Mouse (Mus musculus) cerebellum, adult 18-20 months (tissue): ENCODE measurements around the gene Zfp770.
"Not testable (repeated sequence)": the region's sequence is repeated elsewhere in the genome, so short reads cannot be mapped to it uniquely, and the experiment has no call there.

ENCODE experiments used
- DNase-seq, 2 experiments: peaks; one replicate each; pipeline ENCODE4 v3.0.0; 2021

Zfp770 gene

DNA sequence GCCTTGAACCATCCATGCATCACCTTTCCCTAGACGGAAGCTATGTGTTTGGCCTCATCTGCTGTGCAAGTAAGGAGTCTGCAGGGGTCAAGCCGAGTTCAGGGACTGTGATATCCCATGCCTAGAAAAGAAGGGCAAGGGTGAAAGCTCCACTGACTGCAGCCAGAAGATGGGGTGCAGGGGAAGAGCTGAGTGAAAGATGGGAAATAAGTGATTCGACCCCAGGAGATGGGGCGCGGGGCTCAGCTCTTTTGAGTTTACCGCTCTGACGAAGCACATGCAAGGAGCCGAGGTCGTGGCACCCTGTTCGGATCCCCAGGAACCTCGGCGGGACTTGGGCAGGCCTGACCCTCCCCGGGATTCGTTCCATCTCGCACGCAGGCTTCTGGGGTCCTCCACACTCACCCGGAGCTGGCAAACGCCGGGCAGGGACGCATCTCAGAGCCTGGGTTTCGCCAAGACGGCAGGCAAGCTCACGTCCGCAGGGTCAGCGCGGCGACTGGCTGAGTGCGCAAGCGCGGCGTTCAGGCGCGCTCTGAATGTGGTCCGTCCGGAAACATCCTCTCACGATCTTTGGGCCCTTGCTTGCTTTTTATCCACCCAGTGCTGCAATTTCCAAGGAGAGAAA is at the start of gene Zfp770:
Zfp770 (minus strand) TSS at position 538 of the 628 bp plus-strand sequence.
- DNase-seq = peak; percentile 70 to 89

DNA sequence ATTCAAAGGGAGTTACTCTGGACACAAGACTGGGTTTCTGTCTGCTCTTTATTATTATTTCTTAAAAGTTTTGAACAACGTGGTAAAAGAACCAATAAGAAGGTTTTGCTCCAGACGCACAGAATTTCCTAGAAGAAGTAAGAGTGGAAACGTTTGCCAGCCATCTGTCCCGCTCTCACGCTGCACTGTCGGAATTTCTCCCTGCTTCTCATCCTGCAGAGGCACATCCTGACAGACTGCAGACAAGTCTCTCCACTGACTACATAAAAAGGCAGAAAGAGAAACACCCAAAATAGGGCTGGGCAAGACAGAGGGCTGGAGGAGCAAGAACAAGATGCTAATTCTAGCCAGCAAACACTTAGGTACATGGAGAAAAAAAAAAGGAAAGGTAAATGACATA is 48.2 kb upstream of the Zfp770 start:
- DNase-seq = no peak

DNA sequence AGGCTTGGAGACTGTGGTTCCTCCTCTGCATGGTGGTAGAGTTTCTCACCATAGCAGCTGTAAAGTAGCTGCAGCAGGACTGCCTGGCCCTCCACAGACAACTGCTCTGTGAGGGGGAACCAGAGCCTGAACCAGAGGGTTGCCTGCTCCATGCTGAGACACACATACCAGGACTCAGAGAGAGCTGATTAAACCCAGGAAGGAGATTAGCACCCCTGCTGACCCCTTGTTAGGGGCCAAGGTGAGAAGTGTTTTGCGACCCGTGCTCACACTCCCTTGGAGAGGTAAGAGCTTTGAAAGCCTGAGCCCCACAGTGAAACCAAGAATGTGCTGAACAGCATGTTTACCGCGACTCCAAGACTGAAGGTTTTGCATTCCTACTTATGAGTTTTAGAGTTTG is 36.4 kb upstream of the Zfp770 start:
- DNase-seq = no peak

DNA sequence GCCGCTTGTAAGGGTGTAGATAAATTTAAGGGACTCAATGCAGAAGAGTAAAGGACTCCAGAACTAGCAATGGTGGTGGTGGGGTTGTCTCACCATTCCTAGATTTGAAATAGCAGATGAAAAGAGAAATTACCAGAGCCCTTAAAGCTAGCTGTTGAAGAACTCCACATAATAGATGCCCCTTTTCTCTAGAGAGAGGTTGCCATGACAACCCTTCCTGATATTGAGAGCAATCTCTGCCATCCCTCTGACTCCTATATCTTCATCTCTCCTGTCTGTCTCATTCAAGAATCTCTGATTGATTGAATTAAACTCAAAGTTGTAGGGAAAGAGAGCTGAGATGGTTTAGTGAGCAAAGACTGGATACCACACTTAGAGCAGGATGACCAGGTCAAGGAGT is 35.3 kb upstream of the Zfp770 start:
- DNase-seq = no peak

DNA sequence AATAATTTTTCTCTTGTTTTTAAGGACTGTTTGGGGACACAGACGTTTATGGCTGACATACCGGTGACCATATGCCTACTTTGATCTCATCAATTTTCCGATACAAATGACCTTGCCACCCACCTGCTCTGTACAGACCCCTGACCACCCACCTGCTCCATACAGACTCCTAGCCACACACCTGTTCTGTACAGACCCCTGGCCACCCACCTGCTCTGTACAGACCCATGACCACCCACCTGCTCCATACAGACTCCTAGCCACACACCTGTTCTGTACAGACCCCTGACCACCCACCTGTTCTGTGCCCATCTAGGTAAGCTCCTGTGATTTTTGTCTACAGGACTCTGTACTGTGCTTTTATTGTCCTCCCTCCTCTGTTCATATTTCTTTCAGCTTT is 34.3 kb upstream of the Zfp770 start:
- no peak for DNase-seq

DNA sequence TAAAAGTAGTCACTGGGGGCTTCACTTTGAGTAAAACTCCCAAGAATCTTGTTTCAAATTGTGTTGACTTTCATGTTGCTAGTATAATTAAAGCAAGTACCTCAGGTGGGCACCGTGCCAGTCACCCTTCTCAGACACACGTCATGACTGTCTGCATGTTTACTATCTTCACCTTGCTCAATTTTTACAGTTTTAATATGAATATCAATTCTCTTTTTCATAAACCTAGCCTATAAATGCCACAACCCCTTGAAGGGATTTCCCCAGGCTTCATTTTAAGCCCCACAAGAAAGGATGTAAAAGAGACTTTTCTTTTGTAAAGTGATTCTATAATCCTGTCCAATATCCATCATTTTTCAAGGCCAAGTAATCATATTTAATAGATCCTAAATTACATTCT is 30.0 kb upstream of the Zfp770 start:
- no peak for DNase-seq

DNA sequence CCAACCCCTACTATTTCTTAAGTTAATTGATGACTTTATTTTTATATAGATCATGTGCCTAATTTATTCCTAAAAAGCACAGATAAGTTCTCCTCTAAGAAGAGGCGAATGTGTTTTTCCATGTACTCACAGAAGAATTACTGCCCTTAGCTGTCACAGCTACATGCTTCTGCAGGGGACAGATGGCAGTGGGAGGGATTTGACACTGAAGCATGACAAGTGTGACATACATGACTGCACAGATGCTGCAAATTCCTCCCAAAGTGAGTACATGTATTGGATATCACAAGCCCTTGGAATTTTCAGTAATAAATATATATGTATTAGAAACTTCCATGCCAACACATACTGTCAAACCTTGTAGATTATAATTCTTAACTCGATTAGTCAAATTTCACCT is 27.4 kb upstream of the Zfp770 start:
- no peak for DNase-seq

DNA sequence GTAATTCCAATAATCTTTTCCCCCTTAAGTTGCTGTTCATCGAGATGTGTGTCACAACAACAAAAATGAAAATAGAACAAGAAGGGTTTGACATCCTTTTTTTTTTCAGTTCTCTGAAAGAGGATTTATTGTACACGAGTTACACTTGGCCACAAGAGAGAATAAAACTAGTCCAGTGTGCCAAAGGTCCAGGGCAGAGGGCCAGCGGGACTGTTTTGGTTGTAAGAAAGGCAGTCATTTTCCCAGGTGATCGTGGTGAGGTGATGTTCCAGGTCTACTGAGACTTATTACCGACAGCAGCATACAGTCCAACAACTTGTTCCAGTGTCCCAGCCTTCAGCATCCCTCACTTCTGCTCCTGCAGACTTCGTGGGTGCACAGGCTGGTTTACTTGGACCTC is 3.8 kb upstream of the Zfp770 start:
- DNase-seq = no peak

DNA sequence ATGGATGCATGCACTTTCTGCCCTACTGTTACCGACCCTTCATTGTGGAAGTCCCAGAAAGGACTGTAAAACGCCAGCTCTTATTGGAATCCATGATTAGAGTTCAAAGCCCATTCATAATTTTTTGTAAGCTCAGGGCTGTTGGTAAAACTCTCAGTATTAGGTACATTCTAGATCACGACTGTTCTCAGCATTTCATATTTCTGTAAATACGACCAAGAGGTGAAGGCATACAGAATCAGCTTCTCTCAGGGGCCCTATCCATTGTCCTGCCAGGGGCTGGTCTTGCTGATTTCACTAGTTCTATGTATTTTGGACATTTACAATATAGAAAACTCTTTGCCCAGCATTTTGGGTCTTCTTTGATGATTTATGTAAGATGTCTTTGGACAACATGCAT is 305 bp upstream of the Zfp770 start:
- DNase-seq = no peak

DNA sequence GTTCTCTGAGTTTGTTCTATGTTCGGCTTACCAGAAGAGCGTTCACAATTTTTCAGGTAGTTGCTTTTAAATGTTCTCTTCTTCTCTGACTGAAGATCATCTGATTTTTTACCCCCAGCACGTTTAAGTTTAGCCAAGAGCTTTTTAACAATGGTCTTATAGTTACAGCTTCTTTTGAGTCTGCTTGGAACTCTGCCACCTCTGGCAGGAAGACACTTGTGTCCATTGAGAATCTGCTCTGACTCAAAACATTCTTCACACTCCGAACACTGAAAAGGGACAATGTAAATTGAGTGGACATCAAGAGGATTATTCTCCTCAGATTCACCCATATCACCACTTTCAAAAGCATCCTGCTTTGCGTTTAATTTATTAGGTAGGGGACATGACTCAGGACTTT is 4.8 kb downstream of the Zfp770 start:
- no peak for DNase-seq

DNA sequence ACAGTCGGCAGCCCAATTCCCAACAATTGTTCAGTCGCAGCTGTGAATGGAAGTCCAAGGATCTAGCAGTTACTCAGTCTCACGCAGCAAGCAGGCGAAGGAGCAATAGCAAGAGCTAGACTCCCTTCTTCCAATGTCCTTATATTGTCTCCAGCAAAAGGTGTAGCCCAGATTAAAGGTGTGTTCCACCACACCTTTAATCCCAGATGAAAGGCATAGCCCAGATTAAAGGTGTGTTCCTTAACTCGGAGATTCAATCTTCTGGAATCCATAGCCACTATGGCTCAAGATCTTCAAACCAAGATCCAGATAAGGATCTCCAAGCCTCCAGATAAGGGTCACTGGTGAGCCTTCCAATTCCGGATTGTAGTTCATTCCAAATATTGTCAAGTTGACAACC is 14.3 kb downstream of the Zfp770 start, which contains the start of gene Aqr:
Aqr (minus strand) TSS at position 101 of the 400 bp plus-strand sequence.
- DNase-seq = not testable (repeated sequence)

DNA sequence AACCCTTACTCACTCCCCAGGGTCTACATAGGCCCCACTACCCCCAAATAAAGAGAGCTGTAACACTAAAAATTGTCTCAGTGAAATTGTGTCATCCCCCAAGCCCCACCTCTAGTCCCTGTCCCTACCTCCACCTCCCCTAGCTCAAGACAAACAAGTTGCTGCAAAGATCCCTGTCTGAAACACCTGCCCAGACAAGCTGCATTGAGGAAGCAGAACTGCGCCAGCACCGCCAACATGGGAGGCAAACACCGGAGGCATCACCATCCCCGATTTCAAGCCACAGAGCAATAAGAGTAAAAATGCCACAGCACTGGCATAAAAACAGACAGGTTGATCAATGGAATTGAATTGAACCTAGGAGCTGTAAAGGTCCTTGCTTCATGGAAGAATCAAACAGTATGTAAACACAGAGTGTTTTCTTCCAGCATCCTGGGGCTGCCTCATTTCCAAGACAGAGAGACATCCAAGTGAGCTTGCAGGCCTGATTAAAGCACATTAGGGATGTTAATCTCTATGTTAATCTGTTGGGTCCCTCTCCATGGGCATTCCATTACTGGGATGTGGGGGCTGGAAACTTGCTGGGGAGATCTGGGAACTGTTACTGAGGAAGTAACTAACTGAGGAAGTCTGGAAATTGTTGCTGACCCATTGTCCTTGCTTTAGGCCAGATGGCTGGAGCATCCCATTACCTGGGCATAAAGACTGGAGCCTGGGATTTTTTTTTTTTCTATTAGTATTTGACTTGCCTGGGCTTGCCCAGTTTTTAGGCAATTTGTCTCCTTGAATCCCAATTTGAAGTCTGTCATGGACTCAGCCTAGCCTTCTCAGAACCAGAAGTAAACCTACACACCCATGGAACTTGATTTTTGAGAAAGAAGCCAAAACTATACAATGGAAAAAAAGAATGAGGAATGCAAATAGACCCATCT is 23.2 kb downstream of the Zfp770 start:
- DNase-seq = no peak

DNA sequence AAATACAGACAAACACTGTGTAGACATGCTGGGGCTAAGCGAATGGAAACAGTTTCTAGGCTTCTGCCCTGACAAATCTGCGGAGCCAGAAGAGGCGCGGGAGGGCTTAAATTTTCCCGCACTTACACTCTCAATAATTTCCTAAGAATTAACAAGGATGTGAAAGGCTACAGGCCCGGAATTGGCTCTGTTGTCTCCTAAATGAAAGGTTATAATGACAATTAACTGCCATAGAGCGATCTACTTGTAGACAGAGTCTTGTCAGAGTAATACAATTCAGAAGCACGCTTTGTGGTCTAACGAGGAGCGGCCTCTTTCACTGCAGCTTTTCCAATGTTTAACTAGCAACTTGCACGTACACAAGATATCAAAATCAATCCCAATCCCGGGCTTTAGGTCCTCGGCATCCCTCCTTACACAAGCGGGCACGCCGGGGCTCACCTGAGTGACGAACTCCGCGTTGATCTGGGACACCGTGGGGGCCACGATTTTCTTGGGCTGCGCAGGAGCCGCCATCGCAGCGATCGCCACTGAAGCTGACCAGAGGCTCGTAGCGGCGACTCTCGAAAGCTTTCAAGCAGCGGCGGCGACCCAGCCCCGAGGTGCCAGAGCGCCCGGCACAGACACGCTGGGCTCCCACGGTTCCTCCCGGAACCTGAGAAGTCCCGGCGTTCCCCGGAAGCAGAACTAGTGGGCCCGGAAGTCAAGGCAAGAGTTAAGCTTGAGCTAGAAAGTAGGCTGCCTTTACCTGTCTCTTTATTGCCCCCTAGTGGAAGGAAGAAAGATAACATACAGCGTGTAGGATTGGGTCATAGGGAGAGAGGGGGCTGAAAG is 26.4 kb downstream of the Zfp770 start:
- DNase-seq = peak; percentile 82 to 88

DNA sequence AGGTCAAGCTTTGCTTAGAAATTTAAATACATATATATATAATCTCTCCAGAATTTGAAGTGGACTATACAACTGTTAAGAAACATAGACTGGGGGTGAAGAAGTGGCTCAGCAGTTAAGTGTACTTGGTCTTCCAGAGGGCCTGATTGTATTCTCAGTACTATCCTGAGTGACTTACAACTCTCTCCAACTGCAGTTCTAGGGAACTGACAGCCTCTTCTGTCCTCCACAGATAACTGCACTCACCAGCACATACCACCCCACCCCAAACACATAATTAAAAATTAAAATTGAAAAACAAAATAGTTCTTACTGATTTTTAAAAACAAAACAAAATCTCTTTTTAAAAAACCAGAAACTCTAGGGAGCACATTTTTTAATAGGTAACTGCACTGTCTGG is 28.0 kb downstream of the Zfp770 start:
- DNase-seq = no peak

DNA sequence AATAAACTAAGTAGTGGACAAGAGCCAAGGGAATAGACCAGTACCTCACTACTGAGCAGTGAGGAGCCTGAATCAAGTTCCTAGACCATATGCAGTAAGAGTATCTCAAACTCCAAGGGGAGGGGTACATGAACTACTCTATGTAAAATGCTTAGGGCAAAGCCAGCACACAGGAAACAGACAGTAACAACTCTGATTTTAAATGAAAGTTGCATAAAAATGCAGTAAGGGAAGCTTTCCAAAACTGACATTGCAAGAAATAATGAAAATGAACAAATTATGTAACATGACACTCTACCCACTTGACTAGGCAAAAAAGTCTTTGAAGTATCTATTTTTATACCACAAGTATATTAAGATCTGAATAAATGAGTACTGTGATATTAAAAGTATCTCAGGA is 33.4 kb downstream of the Zfp770 start:
- no peak for DNase-seq

DNA sequence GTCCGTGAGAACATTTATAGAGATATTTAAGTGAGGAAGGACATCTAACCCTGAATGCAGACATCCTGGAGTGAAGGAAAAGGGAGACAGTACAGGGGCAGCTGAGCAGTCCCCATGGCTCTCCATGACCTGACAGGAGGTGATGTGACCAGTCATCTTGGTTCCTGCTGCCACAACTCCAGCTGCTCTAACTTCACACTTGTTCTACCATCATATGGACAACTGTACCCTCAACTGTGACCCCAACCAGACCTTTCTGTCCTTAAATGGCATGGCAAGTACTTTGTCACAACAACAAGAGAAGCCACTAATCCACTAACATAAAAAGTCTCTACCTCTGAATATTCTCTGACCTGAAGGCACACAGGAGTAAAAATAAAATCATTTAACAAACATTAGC is 39.3 kb downstream of the Zfp770 start:
- DNase-seq = no peak

DNA sequence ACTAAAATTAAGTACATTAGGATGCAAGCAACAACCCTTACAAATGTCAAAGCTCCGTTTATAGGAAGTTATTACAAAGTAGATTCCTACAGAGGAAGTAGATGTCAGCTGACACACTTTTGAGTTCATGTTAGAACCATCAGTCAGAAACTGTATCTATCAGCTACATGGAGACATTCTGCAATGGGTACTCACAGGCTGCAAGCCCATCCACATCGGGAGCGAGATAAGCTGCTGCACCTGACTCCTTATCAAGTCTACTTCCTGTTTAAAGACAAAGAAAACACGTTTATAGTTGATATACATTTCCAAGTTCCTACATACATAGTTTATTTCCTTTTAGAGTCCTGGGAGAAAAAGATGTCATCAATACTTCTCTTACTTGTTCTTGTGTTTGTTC is 43.9 kb downstream of the Zfp770 start:
- DNase-seq = no peak

DNA sequence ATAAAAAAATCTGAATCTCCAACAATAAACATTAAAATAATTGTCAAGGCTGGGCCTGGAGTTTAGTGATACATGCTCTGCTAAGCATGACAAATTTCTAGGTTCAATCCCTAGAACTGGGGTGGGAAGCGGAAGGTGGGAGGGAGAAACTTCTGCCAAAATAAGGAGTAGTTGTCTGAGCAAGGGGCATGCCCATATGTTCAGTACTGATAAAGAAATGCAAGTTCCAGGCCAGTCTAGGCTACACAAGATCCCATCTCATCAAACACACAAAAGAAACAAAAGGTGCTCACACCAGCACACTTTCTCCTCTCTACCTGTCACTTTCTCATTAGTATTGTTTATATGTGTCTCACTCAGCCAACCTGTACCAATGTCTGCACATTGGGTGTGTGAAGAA is 44.6 kb downstream of the Zfp770 start:
- no peak for DNase-seq

DNA sequence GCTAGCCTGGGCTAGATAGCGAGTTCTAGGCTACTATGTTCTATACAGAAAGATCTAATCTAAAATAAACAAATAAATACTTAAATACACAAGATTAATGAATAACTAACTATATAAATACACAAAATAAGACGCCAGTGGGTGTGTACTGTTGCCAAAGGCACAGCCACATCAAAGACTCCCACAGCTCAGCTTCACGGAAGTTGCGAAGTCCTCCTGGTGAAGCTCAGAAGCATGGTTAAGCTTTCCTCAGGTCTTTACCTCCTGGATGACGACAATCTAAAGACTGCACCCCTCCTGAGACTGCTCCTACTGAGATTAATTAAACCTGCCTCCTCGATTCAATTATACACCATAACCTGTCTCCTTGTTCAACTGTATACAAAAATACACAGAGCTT is 48.0 kb downstream of the Zfp770 start:
- no peak for DNase-seq

DNA sequence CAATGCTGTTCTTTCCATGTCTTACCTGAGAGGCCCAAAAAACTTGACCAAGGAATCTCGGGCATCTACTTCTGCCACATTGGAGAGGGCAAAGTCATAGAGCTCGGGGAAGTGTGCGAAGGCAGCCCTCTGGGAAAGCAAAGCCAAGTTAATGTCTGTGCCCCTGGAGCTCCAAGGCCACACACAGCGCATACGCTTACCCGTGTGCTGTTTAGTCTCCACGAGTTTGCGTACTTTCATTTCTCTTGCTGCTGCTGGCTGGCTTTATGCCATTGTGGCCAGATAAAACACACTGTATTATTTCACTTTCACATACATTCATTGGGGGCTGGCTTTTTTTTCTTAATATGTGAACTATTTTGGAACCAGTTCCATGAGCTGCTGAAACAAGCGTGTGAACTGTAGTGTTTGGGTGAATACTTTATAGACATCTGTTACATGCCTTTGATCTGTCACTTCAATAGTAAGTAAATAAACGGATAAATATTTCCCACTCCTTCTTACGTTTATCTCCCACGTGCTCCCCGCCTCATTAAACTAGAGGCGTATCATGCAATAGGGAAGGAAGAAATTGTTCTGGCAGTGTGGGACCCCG is 54.3 kb downstream of the Zfp770 start:
- no peak for DNase-seq

DNA sequence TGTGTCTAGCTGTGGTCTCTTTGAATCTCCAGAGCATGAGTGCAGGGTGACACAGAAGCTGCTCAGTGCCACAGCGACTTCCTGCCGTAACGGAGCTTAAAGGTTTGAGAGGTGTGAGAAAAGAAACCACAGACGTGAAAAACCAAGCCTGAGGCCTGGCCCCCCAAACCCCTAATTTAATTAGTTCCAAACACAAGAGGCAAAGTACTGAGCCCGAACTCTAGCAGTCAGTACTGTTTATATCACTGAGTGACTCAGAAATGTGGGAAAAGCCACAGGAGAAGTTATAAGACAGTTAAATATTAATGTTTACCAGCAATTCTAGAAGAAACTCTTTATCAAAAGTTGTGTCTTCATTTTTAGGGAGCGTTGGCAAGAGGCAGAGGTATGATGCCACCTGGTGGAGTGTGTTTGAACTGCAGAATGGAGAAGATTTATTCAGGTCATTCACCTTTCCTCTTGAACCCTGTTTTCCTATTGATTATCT is 55.9 kb downstream of the Zfp770 start:
- peak; percentile 26 to 45 for DNase-seq

DNA sequence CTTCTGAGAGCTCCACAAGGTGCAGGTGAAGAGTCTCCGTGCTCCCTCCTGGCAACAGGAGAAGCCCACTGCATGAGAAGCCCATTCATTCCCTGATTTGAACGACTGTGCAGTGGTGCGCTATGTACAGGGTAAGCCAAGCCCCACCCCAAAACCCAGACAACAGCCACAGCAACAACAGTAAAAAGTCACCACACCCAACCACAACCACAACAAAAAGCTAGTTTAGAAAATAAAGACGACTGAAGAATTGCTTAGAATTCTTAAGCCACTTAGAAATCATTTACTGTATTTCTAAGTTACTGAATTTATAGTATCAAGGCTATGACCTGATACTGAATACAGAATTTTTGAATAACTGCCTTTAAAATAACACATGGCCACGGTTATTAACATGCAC is 56.4 kb downstream of the Zfp770 start:
- no peak for DNase-seq

DNA sequence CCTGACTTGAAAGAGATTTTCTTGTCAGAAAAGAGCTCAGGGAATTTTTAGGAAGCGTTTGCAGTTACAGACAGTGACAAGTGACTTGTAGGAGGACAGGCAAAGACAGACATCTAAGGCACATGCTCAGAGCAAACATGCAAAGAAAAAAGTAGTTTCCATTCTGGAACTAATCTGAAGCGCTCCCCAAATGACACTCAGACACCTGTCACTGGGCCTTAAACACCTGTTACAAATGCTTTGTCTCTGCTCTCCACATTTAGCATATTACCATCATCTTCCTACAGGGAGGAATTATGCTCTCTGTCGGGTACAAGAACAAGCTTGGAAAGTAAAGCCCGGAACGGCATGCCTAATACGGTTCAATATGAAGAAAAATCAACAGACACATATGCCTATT is 57.4 kb downstream of the Zfp770 start:
- DNase-seq = no peak
